Mouse (Mus musculus): ENCODE measurements at regions not wholly inside any gene's neighbourhood (a gene's known extent, or its start where the extent isn't known, plus 50 kb on each side); places are given as distances from the start of the nearest gene placed in this dataset.
A peak's percentile ranks its signal among the peaks of the same experiment; 100 is the strongest.
"Not testable (repeated sequence)": the region's sequence is repeated elsewhere in the genome, so short reads cannot be mapped to it uniquely, and the experiment has no call there.

GRCm38 (mm10) chr16:86188966-86189365 is 287.3 kb upstream of the Adamts5 start:
- intact Hi-C loops (cut with DNase I), result no loop called here
- DNase-seq (ENCODE audit: extremely low spot score in 1 of 2, low spot score in 2 of 2), result no peak

- intact Hi-C loops (cut with DNase I); DNase-seq (ENCODE audit: extremely low spot score in 1 of 2, low spot score in 2 of 2): not testable (repeated sequence)
Measured at GRCm38 (mm10) chr16:86187609-86188008, 286.0 kb upstream of the Adamts5 start.

GRCm38 (mm10) chr16:86159021-86159815 is 257.6 kb upstream of the Adamts5 start:
- intact Hi-C loops (cut with DNase I), result no loop called here
- DNase-seq (ENCODE audit: extremely low spot score in 1 of 2, low spot score in 2 of 2), result no peak

- intact Hi-C loops (cut with DNase I), result no loop called here
- no peak for DNase-seq (ENCODE audit: extremely low spot score in 1 of 2, low spot score in 2 of 2)
Measured at GRCm38 (mm10) chr16:86138171-86138570, 236.5 kb upstream of the Adamts5 start.

GRCm38 (mm10) chr16:86136169-86136568 is 234.5 kb upstream of the Adamts5 start:
- no peak for DNase-seq (ENCODE audit: extremely low spot score in 1 of 2, low spot score in 2 of 2)
- intact Hi-C loops (cut with DNase I), result no loop called here

- DNase-seq (ENCODE audit: extremely low spot score in 1 of 2, low spot score in 2 of 2), result no peak
- intact Hi-C loops (cut with DNase I), result no loop called here
Measured at GRCm38 (mm10) chr16:86127391-86127790, 225.8 kb upstream of the Adamts5 start.

GRCm38 (mm10) chr16:86124182-86124581 is 222.6 kb upstream of the Adamts5 start:
- no peak for DNase-seq (ENCODE audit: extremely low spot score in 1 of 2, low spot score in 2 of 2)
- intact Hi-C loops (cut with DNase I), result no loop called here

- DNase-seq (ENCODE audit: extremely low spot score in 1 of 2, low spot score in 2 of 2), result no peak
- intact Hi-C loops (cut with DNase I), result no loop called here
Measured at GRCm38 (mm10) chr16:86122936-86123335, 221.3 kb upstream of the Adamts5 start.

GRCm38 (mm10) chr16:86117959-86118358 is 216.3 kb upstream of the Adamts5 start:
- no peak for DNase-seq (ENCODE audit: extremely low spot score in 1 of 2, low spot score in 2 of 2)
- intact Hi-C loops (cut with DNase I), result no loop called here

- intact Hi-C loops (cut with DNase I), result no loop called here
Measured at GRCm38 (mm10) chr16:86115587-86116376, 214.2 kb upstream of the Adamts5 start.

GRCm38 (mm10) chr16:86094461-86094860 is 192.8 kb upstream of the Adamts5 start:
- DNase-seq (ENCODE audit: extremely low spot score in 1 of 2, low spot score in 2 of 2), result no peak
- intact Hi-C loops (cut with DNase I), result no loop called here

More at GRCm38 (mm10) chr16:86115587-86116376, 214.2 kb upstream of the Adamts5 start:
- no peak for DNase-seq (ENCODE audit: extremely low spot score in 1 of 2, low spot score in 2 of 2)

GRCm38 (mm10) chr16:86090175-86090574 is 188.5 kb upstream of the Adamts5 start:
- DNase-seq (ENCODE audit: extremely low spot score in 1 of 2, low spot score in 2 of 2), result no peak
- intact Hi-C loops (cut with DNase I), result no loop called here

GRCm38 (mm10) chr16:86087421-86087820 is 185.8 kb upstream of the Adamts5 start:
- DNase-seq (ENCODE audit: extremely low spot score in 1 of 2, low spot score in 2 of 2), result no peak
- intact Hi-C loops (cut with DNase I), result no loop called here

- intact Hi-C loops (cut with DNase I), result no loop called here
- DNase-seq (ENCODE audit: extremely low spot score in 1 of 2, low spot score in 2 of 2), result no peak
Measured at GRCm38 (mm10) chr16:86067628-86068364, 166.2 kb upstream of the Adamts5 start.

GRCm38 (mm10) chr16:86060087-86060486 is 158.5 kb upstream of the Adamts5 start:
- no peak for DNase-seq (ENCODE audit: extremely low spot score in 1 of 2, low spot score in 2 of 2)
- intact Hi-C loops (cut with DNase I), result no loop called here

GRCm38 (mm10) chr16:86044695-86045094 is 143.1 kb upstream of the Adamts5 start:
- no peak for DNase-seq (ENCODE audit: extremely low spot score in 1 of 2, low spot score in 2 of 2)
- intact Hi-C loops (cut with DNase I), result no loop called here

GRCm38 (mm10) chr16:86034772-86035171 is 133.1 kb upstream of the Adamts5 start:
- intact Hi-C loops (cut with DNase I), result no loop called here
- DNase-seq (ENCODE audit: extremely low spot score in 1 of 2, low spot score in 2 of 2), result no peak

- intact Hi-C loops (cut with DNase I), result no loop called here
- DNase-seq (ENCODE audit: extremely low spot score in 1 of 2, low spot score in 2 of 2), result no peak
Measured at GRCm38 (mm10) chr16:86027700-86028099, 126.1 kb upstream of the Adamts5 start.

GRCm38 (mm10) chr16:86015336-86015735 is 113.7 kb upstream of the Adamts5 start:
- DNase-seq (ENCODE audit: extremely low spot score in 1 of 2, low spot score in 2 of 2), result peak in 1 of 2 experiments; percentile 2
- intact Hi-C loops (cut with DNase I), result no loop called here

Data from left cerebral cortex, postnatal 10 days (tissue).